Mouse (Mus musculus): ENCODE data around the gene Mtcl1. TPM values are rescaled to one million over a fixed set of nuclear protein-coding genes. Genes with fewer than 3 reads are reported as not detected.

Gene Mtcl1
- total RNA-seq, 4 experiments from 2014 or later, result 40.5 to 54.3 (median 44.3) TPM

- no peak for DNase-seq (ENCODE audit: low spot score in 2 of 2)
Observed at GRCm38 (mm10) chr17:66365293-66365642, 84.3 kb downstream of the Mtcl1 start.

- no peak for DNase-seq (ENCODE audit: low spot score in 2 of 2)
Observed at GRCm38 (mm10) chr17:66364525-66365292, 84.8 kb downstream of the Mtcl1 start.

GRCm38 (mm10) chr17:66363852-66364524 lies 85.6 kb downstream of the Mtcl1 start:
- no peak for DNase-seq (ENCODE audit: low spot score in 2 of 2)

- no peak for DNase-seq (ENCODE audit: low spot score in 2 of 2)
Observed at GRCm38 (mm10) chr17:66362287-66363016, 87.1 kb downstream of the Mtcl1 start.

GRCm38 (mm10) chr17:66358026-66358978 lies 91.2 kb downstream of the Mtcl1 start:
- no peak for DNase-seq (ENCODE audit: low spot score in 2 of 2)

- no peak for DNase-seq (ENCODE audit: low spot score in 2 of 2)
Observed at GRCm38 (mm10) chr17:66357171-66358025, 92.2 kb downstream of the Mtcl1 start.

GRCm38 (mm10) chr17:66353907-66354306 lies 95.6 kb downstream of the Mtcl1 start:
- DNase-seq (ENCODE audit: low spot score in 2 of 2), result no peak

GRCm38 (mm10) chr17:66352847-66353643 lies 96.5 kb downstream of the Mtcl1 start:
- no peak for DNase-seq (ENCODE audit: low spot score in 2 of 2)

GRCm38 (mm10) chr17:66352219-66352618 lies 97.3 kb downstream of the Mtcl1 start:
- peak; percentile 62 to 74 for DNase-seq (ENCODE audit: low spot score in 2 of 2)

GRCm38 (mm10) chr17:66350689-66351088 lies 98.9 kb downstream of the Mtcl1 start:
- DNase-seq (ENCODE audit: low spot score in 2 of 2), result no peak

GRCm38 (mm10) chr17:66350127-66350526 lies 99.4 kb downstream of the Mtcl1 start:
- peak; percentile 38 to 50 for DNase-seq (ENCODE audit: low spot score in 2 of 2)

GRCm38 (mm10) chr17:66346378-66346777 lies 103.2 kb downstream of the Mtcl1 start:
- DNase-seq (ENCODE audit: low spot score in 2 of 2), result no peak

GRCm38 (mm10) chr17:66345680-66346079 lies 103.9 kb downstream of the Mtcl1 start:
- no peak for DNase-seq (ENCODE audit: low spot score in 2 of 2)

- no peak for DNase-seq (ENCODE audit: low spot score in 2 of 2)
Observed at GRCm38 (mm10) chr17:66342932-66343331, 106.6 kb downstream of the Mtcl1 start.

- no peak for DNase-seq (ENCODE audit: low spot score in 2 of 2)
Observed at GRCm38 (mm10) chr17:66341670-66342069, 107.9 kb downstream of the Mtcl1 start.

GRCm38 (mm10) chr17:66340798-66341197 lies 108.8 kb downstream of the Mtcl1 start:
- DNase-seq (ENCODE audit: low spot score in 2 of 2), result no peak

GRCm38 (mm10) chr17:66337929-66338328 lies 111.6 kb downstream of the Mtcl1 start:
- no peak for DNase-seq (ENCODE audit: low spot score in 2 of 2)

GRCm38 (mm10) chr17:66335568-66335967 lies 114.0 kb downstream of the Mtcl1 start:
- DNase-seq (ENCODE audit: low spot score in 2 of 2), result no peak

- no peak for DNase-seq (ENCODE audit: low spot score in 2 of 2)
Observed at GRCm38 (mm10) chr17:66334894-66335293, 114.7 kb downstream of the Mtcl1 start.

Measured in layer of hippocampus, adult 8-10 months (tissue).